Mouse (Mus musculus): ENCODE data around the gene Poln.

Poln gene

GRCm38 (mm10) chr5:34105681-34106080 lies 63.6 kb downstream of the Poln start:
- DNase-seq (ENCODE audit: low spot score in 2 of 2) = no peak

GRCm38 (mm10) chr5:34097333-34097732 lies 71.9 kb downstream of the Poln start:
- DNase-seq (ENCODE audit: low spot score in 2 of 2) = peak in 1 of 2 experiments; percentile 6

- no peak for DNase-seq (ENCODE audit: low spot score in 2 of 2)
Observed at GRCm38 (mm10) chr5:34093021-34093420, 76.2 kb downstream of the Poln start.

- no peak for DNase-seq (ENCODE audit: low spot score in 2 of 2)
Observed at GRCm38 (mm10) chr5:34032520-34032919, 136.7 kb downstream of the Poln start.

GRCm38 (mm10) chr5:34031022-34031421 lies 138.2 kb downstream of the Poln start:
- no peak for DNase-seq (ENCODE audit: low spot score in 2 of 2)

GRCm38 (mm10) chr5:34030101-34030500 lies 139.1 kb downstream of the Poln start:
- DNase-seq (ENCODE audit: low spot score in 2 of 2) = no peak

- DNase-seq (ENCODE audit: low spot score in 2 of 2) = no peak
Observed at GRCm38 (mm10) chr5:34018968-34019367, 150.3 kb downstream of the Poln start.

GRCm38 (mm10) chr5:34014652-34015051 lies 154.6 kb downstream of the Poln start:
- DNase-seq (ENCODE audit: low spot score in 2 of 2) = no peak

- no peak for DNase-seq (ENCODE audit: low spot score in 2 of 2)
Observed at GRCm38 (mm10) chr5:34007392-34007941, 161.8 kb downstream of the Poln start.

- no peak for DNase-seq (ENCODE audit: low spot score in 2 of 2)
Observed at GRCm38 (mm10) chr5:34006832-34007231, 162.4 kb downstream of the Poln start.

GRCm38 (mm10) chr5:34004618-34005017 lies 164.6 kb downstream of the Poln start:
- DNase-seq (ENCODE audit: low spot score in 2 of 2) = no peak

- no peak for DNase-seq (ENCODE audit: low spot score in 2 of 2)
Observed at GRCm38 (mm10) chr5:34002636-34003035, 166.6 kb downstream of the Poln start.

GRCm38 (mm10) chr5:34001401-34001800 lies 167.8 kb downstream of the Poln start:
- DNase-seq (ENCODE audit: low spot score in 2 of 2) = no peak

- no peak for DNase-seq (ENCODE audit: low spot score in 2 of 2)
Observed at GRCm38 (mm10) chr5:34000809-34001208, 168.4 kb downstream of the Poln start.

- no peak for DNase-seq (ENCODE audit: low spot score in 2 of 2)
Observed at GRCm38 (mm10) chr5:33999466-34000090, 169.7 kb downstream of the Poln start.

- no peak for DNase-seq (ENCODE audit: low spot score in 2 of 2)
Observed at GRCm38 (mm10) chr5:33998505-33998877, 170.8 kb downstream of the Poln start.

- DNase-seq (ENCODE audit: low spot score in 2 of 2) = no peak
Observed at GRCm38 (mm10) chr5:33997829-33998504, 171.3 kb downstream of the Poln start.

GRCm38 (mm10) chr5:33997051-33997741 lies 172.1 kb downstream of the Poln start:
- DNase-seq (ENCODE audit: low spot score in 2 of 2) = no peak

GRCm38 (mm10) chr5:33996694-33997045 lies 172.6 kb downstream of the Poln start:
- DNase-seq (ENCODE audit: low spot score in 2 of 2) = no peak

- DNase-seq (ENCODE audit: low spot score in 2 of 2) = peak in 1 of 2 experiments; percentile 34
Observed at GRCm38 (mm10) chr5:33995843-33996693, 173.2 kb downstream of the Poln start, which contains the start of gene Nat8l. Gene Nat8l, plus strand, starts transcription at chr5:33995984.

Data from spleen, postnatal 14 days (tissue).